Mouse (Mus musculus): ENCODE measurements at regions not wholly inside any gene's neighbourhood (a gene's known extent, or its start where the extent isn't known, plus 50 kb on each side); places are given as distances from the start of the nearest gene placed in this dataset.

- no peak for DNase-seq
Observed at GRCm38 (mm10) chr7:40674397-40674796, 223.7 kb upstream of the Vstm2b start.

GRCm38 (mm10) chr7:40677601-40678000 is 220.5 kb upstream of the Vstm2b start:
- no peak for DNase-seq

GRCm38 (mm10) chr7:40680567-40680966 is 217.6 kb upstream of the Vstm2b start:
- no peak for DNase-seq

GRCm38 (mm10) chr7:40680993-40681392 is 217.1 kb upstream of the Vstm2b start:
- DNase-seq: no peak

GRCm38 (mm10) chr7:40683176-40683575 is 215.0 kb upstream of the Vstm2b start:
- DNase-seq: no peak

GRCm38 (mm10) chr7:40683641-40684040 is 214.5 kb upstream of the Vstm2b start:
- DNase-seq: no peak

- no peak for DNase-seq
Observed at GRCm38 (mm10) chr7:40687005-40687404, 211.1 kb upstream of the Vstm2b start.

- DNase-seq: no peak
Observed at GRCm38 (mm10) chr7:40688546-40688945, 209.6 kb upstream of the Vstm2b start.

GRCm38 (mm10) chr7:40693755-40694154 is 204.4 kb upstream of the Vstm2b start:
- no peak for DNase-seq

- no peak for DNase-seq
Observed at GRCm38 (mm10) chr7:40697551-40697950, 200.6 kb upstream of the Vstm2b start.

GRCm38 (mm10) chr7:40698309-40698708 is 199.8 kb upstream of the Vstm2b start:
- no peak for DNase-seq

GRCm38 (mm10) chr7:40699633-40700032 is 198.5 kb upstream of the Vstm2b start:
- DNase-seq: no peak

- DNase-seq: no peak
Observed at GRCm38 (mm10) chr7:40700656-40701055, 197.5 kb upstream of the Vstm2b start.

GRCm38 (mm10) chr7:40702191-40703045 is 195.7 kb upstream of the Vstm2b start:
- DNase-seq: no peak

GRCm38 (mm10) chr7:40708231-40708630 is 189.9 kb upstream of the Vstm2b start:
- no peak for DNase-seq

- peak in 1 of 2 experiments; percentile 3 for DNase-seq
Observed at GRCm38 (mm10) chr7:40717991-40718390, 180.1 kb upstream of the Vstm2b start.

GRCm38 (mm10) chr7:40736971-40737468 is 161.1 kb upstream of the Vstm2b start:
- no peak for DNase-seq

- no peak for DNase-seq
Observed at GRCm38 (mm10) chr7:40737496-40737895, 160.6 kb upstream of the Vstm2b start.

GRCm38 (mm10) chr7:40738174-40738573 is 160.0 kb upstream of the Vstm2b start:
- DNase-seq: no peak

- DNase-seq: no peak
Observed at GRCm38 (mm10) chr7:40742553-40743151, 155.5 kb upstream of the Vstm2b start.

- DNase-seq: no peak
Observed at GRCm38 (mm10) chr7:40751779-40752178, 146.3 kb upstream of the Vstm2b start.

- no peak for DNase-seq
Observed at GRCm38 (mm10) chr7:40752195-40752594, 145.9 kb upstream of the Vstm2b start.

GRCm38 (mm10) chr7:40753490-40753889 is 144.6 kb upstream of the Vstm2b start:
- no peak for DNase-seq

- peak in 1 of 2 experiments; percentile 2 for DNase-seq
Observed at GRCm38 (mm10) chr7:40762520-40762919, 135.6 kb upstream of the Vstm2b start.
